Mouse (Mus musculus): ENCODE measurements around the gene Vdac1.
"Not testable (repeated sequence)": the region's sequence is repeated elsewhere in the genome, so short reads cannot be mapped to it uniquely, and the experiment has no call there.

Vdac1 gene

DNA sequence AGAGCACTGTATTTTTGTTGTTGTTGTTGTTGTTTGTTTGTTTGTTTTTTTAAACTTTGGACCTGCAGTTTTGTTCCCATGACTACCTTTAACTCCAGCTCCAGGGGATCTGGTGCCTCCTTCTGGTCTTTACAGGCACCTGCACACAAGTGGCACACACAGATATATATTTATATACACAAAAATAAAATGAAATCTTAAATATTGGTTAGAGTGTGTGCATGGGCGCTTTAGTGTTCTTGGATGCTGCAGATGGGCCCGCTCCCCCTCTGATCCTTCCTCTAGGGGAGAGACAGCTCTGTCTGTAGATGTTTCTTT is 9.4 kb downstream of the Vdac1 start:
- CTCF ChIA-PET, result interaction anchor here (0.5 kb wide), 1 partner anchor 69 kb away, joined by 7 read pairs; no protein-coding TSS in a partner anchor

GRCm38 (mm10) chr11:52370538-52370937 is 9.9 kb downstream of the Vdac1 start:
- CTCF ChIA-PET, result no interaction called here

- CTCF ChIA-PET, result interaction anchor here (1.0 to 1.2 kb wide), 2 partner anchors 11 to 25 kb away, joined by 3 read pairs; no protein-coding TSS in a partner anchor
Measured at GRCm38 (mm10) chr11:52373841-52374240, 13.2 kb downstream of the Vdac1 start.

- CTCF ChIA-PET, result interaction anchor here (1.0 to 1.2 kb wide), 3 partner anchors 11 to 28 kb away, joined by 3 read pairs; no protein-coding TSS in a partner anchor
Measured at GRCm38 (mm10) chr11:52374340-52374739, 13.7 kb downstream of the Vdac1 start.

DNA sequence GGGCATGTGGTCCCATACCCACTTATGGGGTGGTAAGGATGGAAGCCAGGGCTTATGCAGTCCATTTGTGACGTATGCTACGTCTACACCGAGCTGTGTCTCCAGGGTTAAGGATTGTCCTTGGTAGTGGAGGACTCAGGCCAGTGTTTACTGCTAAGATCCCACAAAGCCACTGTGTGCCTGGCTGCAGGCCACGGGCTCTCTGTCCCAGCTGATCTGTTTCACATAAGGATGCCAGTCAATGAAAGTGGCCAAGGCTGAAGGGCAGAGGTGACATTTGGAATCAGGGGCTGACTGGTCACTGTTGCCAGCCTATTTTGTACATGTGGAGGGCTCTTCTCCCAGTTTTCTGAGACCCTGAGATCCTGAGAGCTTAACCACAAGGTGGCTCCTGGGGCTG is 16.9 kb downstream of the Vdac1 start:
- CTCF ChIA-PET, result no interaction called here

- CTCF ChIA-PET, result no interaction called here
Measured at GRCm38 (mm10) chr11:52379241-52379640, 18.6 kb downstream of the Vdac1 start.

GRCm38 (mm10) chr11:52383741-52384140 is 23.1 kb downstream of the Vdac1 start:
- CTCF ChIA-PET, result no interaction called here

DNA sequence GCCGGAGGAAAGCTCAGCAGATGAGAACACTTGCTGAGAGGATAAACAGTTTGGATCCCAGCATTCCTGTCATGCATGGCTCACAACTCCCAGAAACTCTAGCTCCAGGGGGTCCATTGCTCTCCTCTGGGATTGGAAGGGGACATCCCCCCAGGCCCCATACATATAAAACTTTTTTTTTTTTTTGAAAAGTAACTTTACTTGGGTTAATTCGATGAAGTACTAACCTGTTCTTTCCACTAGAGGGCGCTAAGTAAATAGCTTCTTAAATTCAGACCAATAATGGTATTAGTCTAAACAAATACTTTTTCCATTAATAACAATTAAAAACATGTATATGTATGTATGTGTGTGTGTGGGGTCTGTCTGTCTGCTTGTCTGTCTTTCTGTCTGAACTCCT is 24.0 kb downstream of the Vdac1 start:
- CTCF ChIA-PET, result interaction anchor here (0.6 to 1.4 kb wide), 3 partner anchors 10 to 590 kb away, joined by 3 read pairs; no protein-coding TSS in a partner anchor

- CTCF ChIA-PET, result no interaction called here
Measured at GRCm38 (mm10) chr11:52386892-52387291, 26.2 kb downstream of the Vdac1 start.

DNA sequence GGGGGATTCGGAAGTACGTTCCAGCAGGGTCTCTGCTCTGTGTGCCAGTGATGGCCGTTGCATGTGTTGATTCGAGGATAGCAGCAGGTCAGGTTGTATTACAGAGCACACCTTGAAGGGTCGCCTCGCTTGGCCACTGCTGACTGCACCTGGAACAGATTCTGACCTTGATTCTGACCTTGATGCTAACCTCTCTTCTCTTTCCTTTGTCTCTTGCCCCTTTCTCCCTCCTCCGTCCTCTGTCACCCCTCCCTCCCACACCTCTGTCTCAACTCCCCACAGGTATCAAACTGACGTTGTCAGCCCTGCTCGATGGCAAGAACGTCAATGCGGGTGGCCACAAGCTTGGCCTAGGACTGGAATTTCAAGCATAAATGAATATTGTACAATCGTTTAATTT is 27.5 kb downstream of the Vdac1 start:
- CTCF ChIA-PET, result no interaction called here

- CTCF ChIA-PET, result not testable (repeated sequence)
Measured at GRCm38 (mm10) chr11:52388979-52389378, 28.3 kb downstream of the Vdac1 start.

DNA sequence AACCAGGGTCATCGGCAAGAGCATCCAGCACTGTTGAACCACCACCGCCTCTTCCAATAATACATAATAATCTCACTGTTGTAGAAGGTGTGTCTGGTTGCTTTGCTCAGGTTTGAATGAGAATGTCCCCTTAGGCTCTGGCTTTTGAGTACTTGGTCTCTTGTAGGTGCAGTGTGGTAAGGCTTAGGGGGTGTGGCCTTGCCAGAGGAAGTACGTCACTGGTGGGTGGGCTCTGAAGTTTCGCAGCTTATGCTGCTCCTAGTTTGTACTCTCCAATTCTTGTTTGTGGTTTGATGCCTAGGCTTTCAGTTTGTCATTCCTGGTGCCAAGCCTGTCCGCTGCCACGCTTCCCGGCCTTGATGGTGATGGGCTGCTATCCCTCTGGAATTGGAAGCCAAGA is 29.3 kb downstream of the Vdac1 start:
- CTCF ChIA-PET, result no interaction called here

GRCm38 (mm10) chr11:52394494-52394893 is 33.8 kb downstream of the Vdac1 start:
- CTCF ChIA-PET, result no interaction called here

DNA sequence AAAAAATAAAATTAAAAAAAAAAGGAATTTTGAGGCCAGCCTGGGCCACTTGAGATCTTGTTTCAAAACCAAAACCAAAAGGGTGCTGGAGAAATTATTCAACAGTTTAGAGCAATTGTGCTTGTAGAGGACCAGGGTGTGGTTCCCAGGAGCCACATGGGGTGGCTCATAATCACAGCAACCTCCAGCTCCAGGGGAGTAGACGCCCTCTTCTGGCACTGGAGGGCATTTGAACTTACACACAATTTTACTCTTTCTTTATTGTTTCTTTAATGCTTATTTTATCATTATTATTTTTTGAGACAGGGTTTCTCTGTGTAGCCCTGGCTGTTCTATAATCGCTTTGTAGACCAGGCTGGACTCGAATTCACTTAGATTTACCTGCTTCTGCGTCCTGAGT is 34.7 kb downstream of the Vdac1 start:
- CTCF ChIA-PET, result no interaction called here

DNA sequence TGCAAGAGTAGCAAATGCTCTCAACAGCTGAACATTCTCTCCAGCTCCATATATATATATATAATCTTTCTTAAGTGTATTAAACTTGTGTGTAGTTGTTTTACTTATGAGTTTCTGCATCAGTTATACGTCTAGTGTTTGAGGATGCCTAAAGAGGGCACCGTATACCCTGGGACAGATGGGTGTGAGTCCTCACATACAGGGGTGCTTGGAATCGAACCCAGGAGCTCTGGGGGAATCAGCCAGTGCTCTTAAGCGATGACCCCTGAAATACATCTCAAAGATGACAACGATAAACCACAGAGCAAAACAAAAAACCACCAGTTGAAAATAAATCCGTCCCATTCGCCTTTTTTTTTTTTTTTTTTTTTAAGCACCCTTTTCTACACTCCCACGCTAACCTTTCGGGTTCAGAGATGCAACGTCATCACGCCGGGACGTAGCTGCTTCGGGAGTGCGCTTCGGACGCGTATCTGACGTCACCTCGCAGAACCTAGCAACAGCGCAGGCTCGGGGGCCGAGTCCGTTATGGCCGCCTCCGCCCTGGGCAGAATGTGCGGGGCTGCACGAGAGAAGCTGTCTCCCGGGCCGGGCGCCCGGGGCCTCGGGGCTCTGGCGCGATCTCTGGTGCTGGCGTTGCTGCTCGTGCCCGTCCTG is 35.4 kb downstream of the Vdac1 start, which contains the start of gene 9530068E07Rik:
TSS of gene 9530068E07Rik (plus strand) at position 489 of the 657 bp plus-strand sequence.
- CTCF ChIA-PET, result interaction anchor here (1.1 kb wide), 1 partner anchor 1108 kb away, joined by 7 read pairs; no protein-coding TSS in a partner anchor

- CTCF ChIA-PET, result interaction anchor here (1.1 kb wide), 1 partner anchor 1109 kb away, joined by 7 read pairs; no protein-coding TSS in a partner anchor
Measured at GRCm38 (mm10) chr11:52396597-52397188, 36.0 kb downstream of the Vdac1 start.

DNA sequence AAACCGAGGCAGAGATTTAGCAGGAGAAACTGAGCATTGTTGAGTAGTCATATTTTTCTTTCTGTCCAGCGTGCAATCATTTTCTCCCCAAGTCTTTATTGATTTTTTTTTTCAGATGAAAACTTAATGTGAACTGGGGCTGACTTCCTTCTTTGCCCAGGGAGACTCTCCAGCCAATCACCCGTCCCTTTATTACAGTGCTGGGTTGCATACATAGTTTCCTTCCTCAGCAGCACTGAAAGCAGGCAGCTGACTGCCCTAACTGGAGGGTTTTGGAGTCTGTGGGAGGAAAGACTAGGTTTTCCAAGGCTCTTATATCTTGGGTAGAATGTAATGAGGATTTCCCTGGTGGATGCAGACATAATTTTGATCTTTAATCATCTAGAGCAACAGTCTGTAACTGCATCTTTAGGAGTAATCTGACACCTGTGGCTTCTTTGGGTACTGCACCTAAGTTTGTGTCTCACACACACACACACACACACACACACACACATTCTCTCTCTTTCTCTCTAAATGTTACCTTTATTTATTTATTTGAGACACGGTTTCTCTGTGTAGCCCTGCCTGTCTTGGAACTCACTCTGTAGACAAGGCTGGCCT is 36.8 kb downstream of the Vdac1 start:
- CTCF ChIA-PET, result interaction anchor here (0.6 kb wide), 1 partner anchor 11 kb away, joined by 4 read pairs; no protein-coding TSS in a partner anchor

- CTCF ChIA-PET, result no interaction called here
Measured at GRCm38 (mm10) chr11:52401476-52401875, 40.8 kb downstream of the Vdac1 start.

DNA sequence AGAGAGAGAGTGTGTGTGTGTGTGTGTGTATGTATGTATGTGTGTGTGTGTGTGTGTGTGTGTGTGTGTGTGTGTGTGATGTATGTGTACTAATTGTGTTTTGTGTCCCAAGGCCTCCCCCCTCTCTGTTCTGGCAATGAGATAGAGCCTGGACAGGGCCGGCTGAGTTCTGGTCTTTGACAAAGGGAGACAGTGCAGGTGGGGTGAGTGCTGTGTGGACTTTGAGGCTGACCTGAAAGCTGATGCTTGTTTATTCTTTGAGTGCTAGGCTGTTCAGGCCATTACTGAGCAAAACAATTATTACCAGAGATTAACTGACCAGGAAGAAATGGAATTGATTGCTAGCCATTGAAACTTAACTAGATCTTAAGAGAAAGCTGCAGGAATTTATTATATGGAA is 41.9 kb downstream of the Vdac1 start:
- CTCF ChIA-PET, result no interaction called here

DNA sequence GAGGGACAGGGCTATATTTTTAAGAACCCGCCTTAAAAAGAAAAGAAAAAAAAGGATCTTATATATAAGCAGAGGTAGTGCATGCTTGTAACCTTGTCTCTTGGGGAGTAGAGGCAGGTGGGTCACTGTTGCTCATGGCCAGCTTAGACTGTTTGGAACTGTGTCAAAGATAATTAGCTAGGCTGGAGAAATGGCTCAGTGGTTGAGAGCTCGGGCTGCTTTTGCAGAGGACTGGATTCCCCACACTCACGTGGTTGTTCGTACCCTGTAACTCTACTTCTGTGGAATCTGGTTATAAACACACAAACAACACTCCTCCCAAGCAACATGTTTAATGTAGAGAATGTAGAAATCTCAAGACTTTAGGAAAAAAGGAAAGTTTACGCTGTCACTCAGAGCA is 43.5 kb downstream of the Vdac1 start:
- CTCF ChIA-PET, result no interaction called here

- CTCF ChIA-PET, result interaction anchor here (0.6 kb wide), 1 partner anchor 16 kb away, joined by 3 read pairs; no protein-coding TSS in a partner anchor
Measured at GRCm38 (mm10) chr11:52405196-52405688, 44.6 kb downstream of the Vdac1 start.

- CTCF ChIA-PET, result no interaction called here
Measured at GRCm38 (mm10) chr11:52409316-52409715, 48.7 kb downstream of the Vdac1 start.

GRCm38 (mm10) chr11:52418358-52418757 is 57.7 kb downstream of the Vdac1 start:
- CTCF ChIA-PET, result no interaction called here
